Mouse (Mus musculus): ENCODE measurements around the gene Gpr162. TPM values are rescaled to one million over a fixed set of nuclear protein-coding genes. Genes with fewer than 3 reads are reported as not detected.
A peak's percentile ranks its signal among the peaks of the same experiment; 100 is the strongest.
"Not testable (repeated sequence)": the region's sequence is repeated elsewhere in the genome, so short reads cannot be mapped to it uniquely, and the experiment has no call there.

The Gpr162 gene
- polyA plus RNA-seq, 1 experiment from 2014 or later = 0.14 TPM

- DNase-seq (no peak), ATAC-seq (ENCODE audit: low read depth) (no peak)
- peak overlapping the region; percentile 90; the same call in 1 of the 2 replicates for H3K4me2 ChIP-seq
- H3K9ac ChIP-seq = 0 out of 2 replicates have a peak overlapping the region, but pooled peaks have one; percentile 2
- H3K36me3 ChIP-seq = peaks cover 75% of the 10 kb centered on the region
- peak overlapping the region; percentile 89 for H3K27ac ChIP-seq
- WGBS (ENCODE audit: insufficient replicate concordance) = 67% methylated on average over 9 of the region's 9 CpGs
- H3K9me3 ChIP-seq (replicated peaks) = no peaks in the 10 kb centered on the region
- H3K27me3 ChIP-seq = no peaks in the 10 kb centered on the region
- H3K4me1 ChIP-seq (replicated peaks) = peaks cover 51% of the 10 kb centered on the region
- H3K4me3 ChIP-seq (replicated peaks) = no peak overlapping the region
Measured at GRCm38 (mm10) chr6:124814858-124815774, 48.7 kb downstream of the Gpr162 start.

- ATAC-seq (ENCODE audit: low read depth) (peak; percentile 10; the same call in 1 of the 2 replicates), DNase-seq (no peak)
- peak overlapping the region; percentile 73 for H3K4me3 ChIP-seq (replicated peaks)
- peaks cover 58% of the 10 kb centered on the region for H3K4me1 ChIP-seq (replicated peaks)
- H3K36me3 ChIP-seq = peaks cover 72% of the 10 kb centered on the region
- 41% methylated on average over 8 of the region's 8 CpGs for WGBS (ENCODE audit: insufficient replicate concordance)
- peak overlapping the region; percentile 90 for H3K4me2 ChIP-seq
- H3K9me3 ChIP-seq (replicated peaks) = no peaks in the 10 kb centered on the region
- no peaks in the 10 kb centered on the region for H3K27me3 ChIP-seq
- H3K27ac ChIP-seq = peak overlapping the region; percentile 89; the same call in 1 of the 2 replicates
- H3K9ac ChIP-seq = peak overlapping the region; percentile 84
Measured at GRCm38 (mm10) chr6:124814448-124814847, 49.3 kb downstream of the Gpr162 start.

GRCm38 (mm10) chr6:124813933-124814332, 49.9 kb downstream of the Gpr162 start, which contains the start of gene Tpi1:
Gene Tpi1 (minus strand): TSS chr6:124814296.
- H3K9ac ChIP-seq = peak within 1 kb of the TSS; percentile 84
- H3K36me3 ChIP-seq = peaks cover 67% of the 10 kb centered on the region
- H3K27ac ChIP-seq = peak within 1 kb of the TSS; percentile 89
- peak; percentile 82 for ATAC-seq (ENCODE audit: low read depth)
- under 1% methylated on average over 22 of the region's 22 CpGs for WGBS (ENCODE audit: insufficient replicate concordance)
- H3K4me3 ChIP-seq (replicated peaks) = peak within 1 kb of the TSS; percentile 73
- peaks cover 63% of the 10 kb centered on the region for H3K4me1 ChIP-seq (replicated peaks)
- no peaks in the 10 kb centered on the region for H3K27me3 ChIP-seq
- peak within 1 kb of the TSS; percentile 90 for H3K4me2 ChIP-seq
- no peaks in the 10 kb centered on the region for H3K9me3 ChIP-seq (replicated peaks)
- peak; percentile 88 for DNase-seq

GRCm38 (mm10) chr6:124813496-124813895, 50.3 kb downstream of the Gpr162 start:
- Histone ChIP-seq H3K4me2 (peak overlapping the region; percentile 90), H3K27ac (peak overlapping the region; percentile 89), H3K36me3 (peaks cover 63% of the 10 kb centered on the region), H3K9me3 (replicated peaks) (no peaks in the 10 kb centered on the region), H3K4me3 (replicated peaks) (peak overlapping the region; percentile 73), H3K27me3 (no peaks in the 10 kb centered on the region), H3K9ac (peak overlapping the region; percentile 84), H3K4me1 (replicated peaks) (peaks cover 65% of the 10 kb centered on the region)
- ATAC-seq (ENCODE audit: low read depth) (peak; percentile 56), DNase-seq (peak; percentile 69)
- WGBS (ENCODE audit: insufficient replicate concordance) = under 1% methylated on average over 18 of the region's 18 CpGs

GRCm38 (mm10) chr6:124812848-124813247, 50.9 kb downstream of the Gpr162 start:
- no peak for ATAC-seq (ENCODE audit: low read depth)
- WGBS (ENCODE audit: insufficient replicate concordance) = 21% methylated on average over 9 of the region's 9 CpGs

GRCm38 (mm10) chr6:124811701-124812560, 51.9 kb downstream of the Gpr162 start:
- Histone ChIP-seq H3K36me3 (peaks cover 47% of the 10 kb centered on the region), H3K4me1 (replicated peaks) (peaks cover 76% of the 10 kb centered on the region)
- DNase-seq = peak; percentile 18

More at GRCm38 (mm10) chr6:124812848-124813247, 50.9 kb downstream of the Gpr162 start:
- H3K9me3 ChIP-seq (replicated peaks) = no peaks in the 10 kb centered on the region
- H3K27me3 ChIP-seq = no peaks in the 10 kb centered on the region
- peak overlapping the region; percentile 73 for H3K4me3 ChIP-seq (replicated peaks)
- H3K4me1 ChIP-seq (replicated peaks) = peaks cover 67% of the 10 kb centered on the region
- H3K27ac ChIP-seq = peak overlapping the region; percentile 89
- H3K4me2 ChIP-seq = peak overlapping the region; percentile 90
- H3K9ac ChIP-seq = peak overlapping the region; percentile 84
- DNase-seq = no peak
- H3K36me3 ChIP-seq = peaks cover 56% of the 10 kb centered on the region

GRCm38 (mm10) chr6:124811403-124811665, 52.4 kb downstream of the Gpr162 start:
- Histone ChIP-seq H3K36me3 (peaks cover 41% of the 10 kb centered on the region), H3K4me3 (replicated peaks) (no peak overlapping the region), H3K4me2 (0 out of 2 replicates have a peak overlapping the region, but pooled peaks have one; percentile 10), H3K27ac (peak overlapping the region; percentile 89), H3K4me1 (replicated peaks) (peaks cover 82% of the 10 kb centered on the region), H3K9ac (no peak overlapping the region), H3K9me3 (replicated peaks) (no peaks in the 10 kb centered on the region), H3K27me3 (no peaks in the 10 kb centered on the region)
- no peak for ATAC-seq (ENCODE audit: low read depth)
- 85% methylated on average over 4 of the region's 4 CpGs for WGBS (ENCODE audit: insufficient replicate concordance)
- no peak for DNase-seq

More at GRCm38 (mm10) chr6:124811701-124812560, 51.9 kb downstream of the Gpr162 start:
- peak overlapping the region; percentile 73 for H3K4me3 ChIP-seq (replicated peaks)
- WGBS (ENCODE audit: insufficient replicate concordance) = 76% methylated on average over 24 of the region's 24 CpGs
- H3K27me3 ChIP-seq = no peaks in the 10 kb centered on the region
- peak overlapping the region; percentile 84 for H3K9ac ChIP-seq
- peak overlapping the region; percentile 89 for H3K27ac ChIP-seq
- H3K4me2 ChIP-seq = peak overlapping the region; percentile 90
- no peaks in the 10 kb centered on the region for H3K9me3 ChIP-seq (replicated peaks)
- no peak for ATAC-seq (ENCODE audit: low read depth)

GRCm38 (mm10) chr6:124810566-124811402, 53.0 kb downstream of the Gpr162 start:
- not testable (repeated sequence) for H3K9me3 ChIP-seq (replicated peaks); DNase-seq; H3K4me3 ChIP-seq (replicated peaks); H3K27me3 ChIP-seq; ATAC-seq (ENCODE audit: low read depth)
- peak overlapping the region; percentile 97; the same call in 1 of the 2 replicates for H3K27ac ChIP-seq
- WGBS (ENCODE audit: insufficient replicate concordance) = 73% methylated on average over 11 of the region's 11 CpGs
- peaks cover 37% of the 10 kb centered on the region for H3K36me3 ChIP-seq
- H3K4me1 ChIP-seq (replicated peaks) = peaks cover 87% of the 10 kb centered on the region
- peak overlapping the region; percentile 100 for H3K4me2 ChIP-seq
- H3K9ac ChIP-seq = peak overlapping the region; percentile 92; the same call in 1 of the 2 replicates

GRCm38 (mm10) chr6:124809775-124810538, 53.8 kb downstream of the Gpr162 start:
- peak overlapping the region; percentile 100 for H3K4me2 ChIP-seq
- DNase-seq = no peak
- H3K4me3 ChIP-seq (replicated peaks) = peak overlapping the region; percentile 86
- no peaks in the 10 kb centered on the region for H3K27me3 ChIP-seq
- peak overlapping the region; percentile 97 for H3K27ac ChIP-seq
- H3K9ac ChIP-seq = peak overlapping the region; percentile 92
- H3K36me3 ChIP-seq = peaks cover 30% of the 10 kb centered on the region
- H3K9me3 ChIP-seq (replicated peaks) = no peaks in the 10 kb centered on the region
- peaks cover 88% of the 10 kb centered on the region for H3K4me1 ChIP-seq (replicated peaks)
- WGBS (ENCODE audit: insufficient replicate concordance) = 44% methylated on average over 14 of the region's 14 CpGs
- 0 out of 2 replicates have a peak, but pooled peaks have one; percentile 0 for ATAC-seq (ENCODE audit: low read depth)

All from liver, embryonic 13.5 days (tissue).